Mouse (Mus musculus): ENCODE results near the gene Wdsub1. TPM values are rescaled to one million over a fixed set of nuclear protein-coding genes. Genes with fewer than 3 reads are reported as not detected.
"Not testable (repeated sequence)": the region's sequence is repeated elsewhere in the genome, so short reads cannot be mapped to it uniquely, and the experiment has no call there.

The Wdsub1 gene
- total and polyA plus RNA-seq, 2 experiments, result 7.7 to 23.7 TPM

GRCm38 (mm10) chr2:59852916-59853315, 29.5 kb downstream of the Wdsub1 start:
- no peaks in the 10 kb centered on the region for H3K79me2 ChIP-seq (ENCODE audit: control insufficient read depth, insufficient read depth, low read length)
- H3K4me1 ChIP-seq (ENCODE audit: control insufficient read depth, insufficient read depth, low read length), result no peaks in the 10 kb centered on the region
- no peaks in the 10 kb centered on the region for H3K27me3 ChIP-seq (ENCODE audit: control insufficient read depth, insufficient read depth, low read length)
- H3K36me3 ChIP-seq (ENCODE audit: control insufficient read depth, insufficient read depth, low read length), result 0 out of 2 replicates have a peak, but pooled peaks cover 1% of the 10 kb centered on the region
- TF ChIP-seq CTCF (IDR thresholded peaks at IDR 0.05; ENCODE audit: low read depth, low read length) (no peak), POLR2A (IDR thresholded peaks at IDR 0.05; ENCODE audit: extremely low read depth, insufficient read depth, low read length) (no peak)
- H3K27ac ChIP-seq (replicated peaks; ENCODE audit: insufficient read depth, low read depth, low read length), result no peak overlapping the region
- no peak overlapping the region for H3K4me3 ChIP-seq (ENCODE audit: insufficient read depth, low read depth, low read length)
- no peak for DNase-seq (ENCODE audit: extremely low read depth, low read depth, low spot score)
- WGBS, result 96% methylated on average over 11 of the region's 11 CpGs
- H3K9ac ChIP-seq (ENCODE audit: low read depth, low read length), result no peak overlapping the region

GRCm38 (mm10) chr2:59851885-59852284, 30.5 kb downstream of the Wdsub1 start:
- H3K27me3 ChIP-seq (ENCODE audit: control insufficient read depth, insufficient read depth, low read length), result not testable (repeated sequence)
- WGBS, result 79% methylated on average over 5 of the region's 5 CpGs

GRCm38 (mm10) chr2:59843848-59844247, 38.5 kb downstream of the Wdsub1 start:
- WGBS, result 95% methylated on average over 6 of the region's 6 CpGs
- Histone ChIP-seq H3K4me3 (ENCODE audit: insufficient read depth, low read depth, low read length) (no peak overlapping the region), H3K36me3 (ENCODE audit: control insufficient read depth, insufficient read depth, low read length) (peaks cover 13% of the 10 kb centered on the region), H3K79me2 (ENCODE audit: control insufficient read depth, insufficient read depth, low read length) (no peaks in the 10 kb centered on the region), H3K27ac (replicated peaks; ENCODE audit: insufficient read depth, low read depth, low read length) (no peak overlapping the region), H3K27me3 (ENCODE audit: control insufficient read depth, insufficient read depth, low read length) (no peaks in the 10 kb centered on the region), H3K9ac (ENCODE audit: low read depth, low read length) (no peak overlapping the region), H3K4me1 (ENCODE audit: control insufficient read depth, insufficient read depth, low read length) (no peaks in the 10 kb centered on the region)
- DNase-seq (ENCODE audit: extremely low read depth, low read depth, low spot score), result no peak
- TF ChIP-seq POLR2A (IDR thresholded peaks at IDR 0.05; ENCODE audit: extremely low read depth, insufficient read depth, low read length) (no peak), CTCF (IDR thresholded peaks at IDR 0.05; ENCODE audit: low read depth, low read length) (no peak)

More at GRCm38 (mm10) chr2:59851885-59852284, 30.5 kb downstream of the Wdsub1 start:
- H3K27ac ChIP-seq (replicated peaks; ENCODE audit: insufficient read depth, low read depth, low read length); DNase-seq (ENCODE audit: extremely low read depth, low read depth, low spot score); H3K4me3 ChIP-seq (ENCODE audit: insufficient read depth, low read depth, low read length); H3K4me1 ChIP-seq (ENCODE audit: control insufficient read depth, insufficient read depth, low read length); H3K36me3 ChIP-seq (ENCODE audit: control insufficient read depth, insufficient read depth, low read length); H3K9ac ChIP-seq (ENCODE audit: low read depth, low read length); H3K79me2 ChIP-seq (ENCODE audit: control insufficient read depth, insufficient read depth, low read length): not testable (repeated sequence)

- DNase-seq (ENCODE audit: extremely low read depth, low read depth, low spot score), result no peak
- Histone ChIP-seq H3K36me3 (ENCODE audit: control insufficient read depth, insufficient read depth, low read length) (peaks cover 13% of the 10 kb centered on the region), H3K27ac (replicated peaks; ENCODE audit: insufficient read depth, low read depth, low read length) (no peak overlapping the region), H3K27me3 (ENCODE audit: control insufficient read depth, insufficient read depth, low read length) (no peaks in the 10 kb centered on the region), H3K4me3 (ENCODE audit: insufficient read depth, low read depth, low read length) (no peak overlapping the region), H3K9ac (ENCODE audit: low read depth, low read length) (no peak overlapping the region), H3K79me2 (ENCODE audit: control insufficient read depth, insufficient read depth, low read length) (no peaks in the 10 kb centered on the region), H3K4me1 (ENCODE audit: control insufficient read depth, insufficient read depth, low read length) (no peaks in the 10 kb centered on the region)
- TF ChIP-seq POLR2A (IDR thresholded peaks at IDR 0.05; ENCODE audit: extremely low read depth, insufficient read depth, low read length), result no peak
- TF ChIP-seq CTCF (IDR thresholded peaks at IDR 0.05; ENCODE audit: low read depth, low read length), result no peak
- WGBS, result 96% methylated on average over 21 of the region's 21 CpGs
Measured at GRCm38 (mm10) chr2:59843156-59843555, 39.2 kb downstream of the Wdsub1 start.

- DNase-seq (ENCODE audit: extremely low read depth, low read depth, low spot score), result no peak
Measured at GRCm38 (mm10) chr2:59842556-59843008, 39.8 kb downstream of the Wdsub1 start.

GRCm38 (mm10) chr2:59841944-59842343, 40.4 kb downstream of the Wdsub1 start:
- Histone ChIP-seq H3K4me1 (ENCODE audit: control insufficient read depth, insufficient read depth, low read length) (no peaks in the 10 kb centered on the region), H3K27ac (replicated peaks; ENCODE audit: insufficient read depth, low read depth, low read length) (0 out of 2 replicates have a peak overlapping the region, but pooled peaks have one; percentile 24), H3K36me3 (ENCODE audit: control insufficient read depth, insufficient read depth, low read length) (peaks cover 18% of the 10 kb centered on the region), H3K9ac (ENCODE audit: low read depth, low read length) (no peak overlapping the region), H3K27me3 (ENCODE audit: control insufficient read depth, insufficient read depth, low read length) (no peaks in the 10 kb centered on the region), H3K79me2 (ENCODE audit: control insufficient read depth, insufficient read depth, low read length) (no peaks in the 10 kb centered on the region), H3K4me3 (ENCODE audit: insufficient read depth, low read depth, low read length) (no peak overlapping the region)
- no peak for TF ChIP-seq POLR2A (IDR thresholded peaks at IDR 0.05; ENCODE audit: extremely low read depth, insufficient read depth, low read length)
- TF ChIP-seq CTCF (IDR thresholded peaks at IDR 0.05; ENCODE audit: low read depth, low read length), result no peak
- 97% methylated on average over 11 of the region's 11 CpGs for WGBS
- DNase-seq (ENCODE audit: extremely low read depth, low read depth, low spot score), result no peak

More at GRCm38 (mm10) chr2:59842556-59843008, 39.8 kb downstream of the Wdsub1 start:
- Histone ChIP-seq H3K79me2 (ENCODE audit: control insufficient read depth, insufficient read depth, low read length) (no peaks in the 10 kb centered on the region), H3K4me3 (ENCODE audit: insufficient read depth, low read depth, low read length) (no peak overlapping the region), H3K4me1 (ENCODE audit: control insufficient read depth, insufficient read depth, low read length) (no peaks in the 10 kb centered on the region), H3K27me3 (ENCODE audit: control insufficient read depth, insufficient read depth, low read length) (no peaks in the 10 kb centered on the region), H3K36me3 (ENCODE audit: control insufficient read depth, insufficient read depth, low read length) (peaks cover 16% of the 10 kb centered on the region), H3K9ac (ENCODE audit: low read depth, low read length) (no peak overlapping the region), H3K27ac (replicated peaks; ENCODE audit: insufficient read depth, low read depth, low read length) (no peak overlapping the region)
- 86% methylated on average over 6 of the region's 6 CpGs for WGBS
- TF ChIP-seq CTCF (IDR thresholded peaks at IDR 0.05; ENCODE audit: low read depth, low read length) (no peak), POLR2A (IDR thresholded peaks at IDR 0.05; ENCODE audit: extremely low read depth, insufficient read depth, low read length) (no peak)
